Mouse (Mus musculus) spleen, adult 18-20 months (tissue): ENCODE measurements around the gene Phlpp2.

Experiments
- DNase-seq, 2 experiments: peaks; one replicate each; pipeline ENCODE4 v3.0.0; 2022; ENCODE audit warnings: mixed read lengths in 2 of 2

Phlpp2 gene

DNA sequence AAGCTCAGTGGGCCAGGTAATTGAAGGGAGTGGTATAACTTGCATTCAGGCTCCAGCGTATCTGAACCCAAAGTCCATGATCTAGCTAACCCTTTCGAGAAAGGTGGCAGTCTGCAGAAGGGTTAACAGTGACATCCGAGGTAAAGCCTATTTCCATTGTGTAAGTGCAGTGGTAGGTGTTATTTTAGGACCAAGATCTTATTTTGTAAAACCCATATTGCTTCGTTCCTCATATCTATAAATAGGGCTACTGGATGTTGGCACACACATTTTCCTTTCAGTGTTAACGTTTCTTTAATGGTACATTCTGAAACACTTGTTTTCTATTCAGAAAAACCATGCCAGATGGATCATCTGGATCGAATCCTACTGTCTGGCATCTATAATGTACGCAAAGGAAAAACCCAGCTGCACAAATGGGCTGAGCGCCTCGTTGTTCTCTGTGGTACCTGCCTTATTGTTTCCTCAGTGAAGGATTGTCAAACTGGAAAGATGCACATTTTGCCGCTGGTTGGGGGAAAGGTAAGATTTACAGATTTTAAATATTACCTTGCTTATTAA lies 35.6 kb downstream of the Phlpp2 start:
- no peak for DNase-seq

DNA sequence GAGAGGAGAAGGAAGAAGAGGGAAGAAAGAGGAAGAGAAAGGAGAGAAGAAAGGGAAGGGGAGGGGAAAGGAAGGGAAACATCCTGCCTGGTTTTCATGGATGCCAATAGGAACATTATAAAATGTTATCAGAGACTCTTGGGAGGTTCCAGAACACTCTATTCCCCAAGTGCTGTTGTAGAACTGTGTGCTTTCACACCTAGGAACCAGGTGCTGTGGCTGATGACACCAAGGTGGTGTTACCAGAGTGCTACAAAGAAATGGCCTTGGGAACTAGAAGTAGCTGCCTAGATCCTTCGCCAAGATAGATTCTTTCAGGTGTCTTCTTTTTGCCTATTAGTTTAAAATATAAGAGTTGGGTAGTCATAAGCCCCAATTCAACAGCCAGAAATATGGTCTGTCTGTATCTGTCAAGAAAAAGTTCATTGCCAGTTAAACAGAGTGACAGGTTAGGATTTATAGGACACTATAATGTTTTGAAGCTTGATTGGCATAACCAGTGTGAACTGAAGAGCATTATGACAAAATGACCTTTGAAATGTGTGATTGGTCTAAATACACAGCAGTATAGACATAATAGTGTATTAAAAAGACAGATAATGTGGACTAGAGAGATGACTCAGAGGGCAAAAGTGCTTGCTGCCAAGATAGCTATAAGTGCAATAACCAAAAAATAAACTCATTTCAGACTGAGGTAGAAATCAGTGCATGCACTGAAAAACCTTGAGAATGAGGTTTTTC lies 36.8 kb downstream of the Phlpp2 start:
- no peak for DNase-seq

DNA sequence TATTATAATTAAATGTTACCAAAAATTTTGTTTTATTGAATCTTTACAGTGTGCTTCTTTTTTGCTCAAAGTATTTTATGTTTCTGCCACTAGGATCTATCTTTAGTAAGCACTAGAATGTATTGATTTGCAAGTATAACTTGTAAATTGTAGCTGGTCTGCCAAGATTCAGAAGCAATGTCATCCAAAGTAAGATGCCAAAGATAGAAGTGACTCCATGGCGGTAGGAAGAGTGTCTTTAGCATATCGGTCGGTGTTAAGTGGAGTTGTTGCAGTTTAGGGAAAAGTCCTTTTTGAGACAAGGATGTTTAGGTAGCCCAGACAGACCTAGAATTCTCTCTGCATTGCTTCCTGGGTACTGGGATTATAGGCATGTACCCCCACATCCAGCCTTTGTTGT lies 38.6 kb downstream of the Phlpp2 start:
- DNase-seq, result no peak

DNA sequence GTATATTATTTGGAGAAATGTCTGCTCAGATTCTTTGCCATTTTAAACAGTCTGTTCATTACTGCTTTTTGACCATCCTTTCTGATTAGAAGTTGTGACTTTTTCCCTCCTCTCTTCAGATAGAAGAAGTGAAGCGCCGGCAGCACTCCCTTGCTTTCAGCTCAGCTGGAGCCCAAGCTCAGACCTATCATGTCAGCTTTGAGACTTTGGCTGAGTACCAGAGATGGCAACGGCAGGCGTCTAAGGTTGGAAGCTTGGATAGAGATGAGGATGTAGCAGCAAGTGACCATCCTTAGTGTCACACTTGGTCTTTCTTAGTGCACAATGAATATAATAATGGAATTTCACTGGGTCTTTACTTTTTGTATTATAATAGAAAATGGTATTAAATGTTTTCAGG lies 39.0 kb downstream of the Phlpp2 start:
- no peak for DNase-seq

DNA sequence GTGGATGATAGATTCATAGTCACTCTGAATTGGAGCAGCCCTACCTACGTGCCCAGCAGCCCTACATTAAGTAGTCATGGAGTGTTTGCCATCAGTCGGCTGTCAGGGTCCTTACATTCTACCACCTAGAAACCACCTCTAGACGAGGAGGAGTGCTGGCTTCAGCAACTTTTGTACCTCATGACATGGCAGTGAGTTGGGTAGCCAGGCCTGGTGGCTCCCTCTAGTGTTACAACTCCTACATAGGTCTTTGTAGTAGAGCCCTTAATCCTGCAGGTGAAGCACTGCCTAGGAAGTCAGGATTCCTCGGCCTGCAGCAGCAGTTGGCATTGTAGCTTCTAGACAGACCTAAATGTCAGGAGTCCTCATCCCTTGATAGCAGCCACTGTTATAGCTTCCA lies 48.9 kb downstream of the Phlpp2 start:
- DNase-seq, result peak; percentile 21 to 42

DNA sequence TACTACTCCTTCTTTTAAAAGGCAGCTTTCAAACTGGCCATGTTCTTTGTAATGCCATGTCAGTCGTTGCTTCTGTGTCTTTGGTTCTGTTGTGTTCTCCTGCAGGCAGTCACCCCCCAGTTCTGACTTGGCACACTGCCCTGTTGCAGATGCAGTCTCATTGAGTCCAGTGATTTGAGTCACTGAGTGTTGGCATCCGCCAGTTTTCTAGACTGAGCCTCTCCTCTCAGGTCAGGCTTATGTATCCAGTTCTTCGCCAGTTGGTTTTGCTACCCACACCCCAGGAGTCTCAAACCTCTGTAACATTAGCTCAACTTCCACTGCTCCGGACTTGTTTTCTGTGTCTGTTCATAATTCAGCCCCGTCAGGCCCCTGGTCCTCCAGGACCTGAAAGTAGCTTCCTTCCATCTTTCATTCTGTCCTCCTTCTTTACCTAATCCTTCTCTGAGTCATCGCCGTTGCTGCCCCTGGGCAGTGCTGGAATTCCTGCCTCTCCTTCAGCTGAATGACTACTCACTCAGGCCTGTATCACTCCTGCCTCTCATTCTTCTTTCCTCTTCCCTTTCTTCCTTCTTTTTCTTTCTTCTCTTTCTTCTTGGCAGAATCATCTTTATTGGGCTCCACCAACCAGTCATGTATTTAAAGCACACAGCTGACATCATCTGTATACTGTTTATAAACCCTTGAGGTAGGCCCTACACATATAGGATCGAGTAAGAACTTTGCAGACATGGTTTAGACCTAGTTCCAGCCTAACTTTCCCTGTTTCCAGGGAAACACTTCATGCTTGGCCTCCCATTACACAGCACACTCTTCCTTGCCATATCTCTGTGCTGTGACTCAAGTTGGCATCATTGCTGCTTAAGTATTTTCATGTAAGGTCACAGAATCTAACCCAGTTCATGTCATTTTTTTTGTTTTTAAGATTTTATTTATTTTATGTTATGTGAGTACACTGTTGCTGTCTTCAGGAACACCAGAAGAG lies 52.4 kb downstream of the Phlpp2 start:
- DNase-seq, result no peak

DNA sequence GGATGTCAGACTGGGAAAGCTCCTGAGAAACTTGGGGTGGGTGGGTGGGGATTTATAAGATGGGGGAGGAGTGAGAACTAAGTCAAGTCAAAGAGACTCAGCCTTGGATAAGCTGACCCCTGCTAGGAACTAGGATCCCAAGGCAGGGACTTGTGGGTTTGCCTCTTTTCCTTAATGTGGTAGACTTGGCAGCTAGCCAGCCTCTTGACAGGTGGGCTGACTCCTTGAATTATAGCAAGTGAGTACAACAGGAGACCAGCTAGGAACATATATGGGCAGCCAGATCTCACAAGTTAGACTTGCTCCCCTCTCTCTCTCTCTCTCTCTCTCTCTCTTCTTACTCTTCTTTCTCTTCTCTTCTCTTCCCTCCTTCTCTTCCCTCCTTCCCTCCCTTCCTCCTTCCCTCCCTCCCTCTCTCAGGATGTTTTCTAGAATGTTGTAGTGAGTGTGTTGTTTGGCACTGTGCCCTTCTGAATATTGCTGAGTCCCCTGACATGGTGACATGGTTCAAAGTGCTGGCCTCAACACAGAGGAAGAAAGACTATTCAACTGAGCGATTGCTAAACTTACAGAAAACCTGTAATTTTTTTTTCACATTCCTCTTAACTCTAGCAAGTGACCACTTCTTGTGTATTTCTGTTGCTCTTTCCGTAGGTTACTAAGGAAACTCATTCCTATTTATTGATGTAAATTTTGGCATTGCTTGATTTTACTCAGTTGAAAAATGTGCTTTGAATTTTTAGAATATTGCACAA lies 73.4 kb downstream of the Phlpp2 start:
- no peak for DNase-seq

DNA sequence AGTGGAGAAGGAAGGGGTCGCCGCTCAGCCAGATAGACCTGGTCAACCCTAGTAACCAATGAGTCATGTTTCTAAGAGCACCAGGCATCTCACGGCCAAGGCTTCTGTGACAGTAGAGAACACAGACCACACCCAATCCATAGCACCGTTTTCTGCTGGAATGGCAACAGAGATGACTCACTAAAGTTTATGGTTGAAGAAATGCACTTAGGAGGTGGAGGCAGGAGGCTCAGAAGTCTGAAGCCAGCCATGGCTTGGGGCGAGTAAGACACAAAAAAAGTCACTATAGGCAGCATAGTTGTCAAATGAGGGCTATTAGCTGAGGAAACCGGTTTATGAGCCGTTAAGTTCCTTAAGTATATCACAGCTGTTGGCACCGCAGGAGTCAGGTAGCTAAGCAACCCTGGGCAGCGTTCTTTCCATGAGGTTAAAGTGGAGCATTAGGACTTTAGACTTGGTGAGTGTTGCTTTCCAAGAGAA lies 76.9 kb downstream of the Phlpp2 start:
- DNase-seq, result no peak

DNA sequence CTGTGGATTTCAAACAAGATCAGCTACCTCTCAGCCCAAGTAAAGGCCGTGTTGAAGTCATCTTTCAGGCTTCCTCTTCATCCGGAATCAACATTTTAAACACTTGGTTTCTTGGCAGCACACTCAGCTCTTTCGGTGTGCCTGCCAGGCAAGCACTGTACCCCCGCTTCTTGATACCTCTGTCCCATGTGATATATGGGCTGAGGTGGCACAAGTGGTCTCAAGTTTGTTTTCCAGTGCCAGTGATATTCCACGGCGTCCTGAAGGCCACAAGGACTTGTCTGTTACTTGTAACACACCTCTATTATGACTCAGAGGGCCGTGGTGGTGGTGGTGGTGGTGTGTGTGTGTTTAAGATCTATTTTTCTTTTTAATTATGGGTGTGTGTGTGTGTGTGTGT lies 77.4 kb downstream of the Phlpp2 start:
- no peak for DNase-seq

DNA sequence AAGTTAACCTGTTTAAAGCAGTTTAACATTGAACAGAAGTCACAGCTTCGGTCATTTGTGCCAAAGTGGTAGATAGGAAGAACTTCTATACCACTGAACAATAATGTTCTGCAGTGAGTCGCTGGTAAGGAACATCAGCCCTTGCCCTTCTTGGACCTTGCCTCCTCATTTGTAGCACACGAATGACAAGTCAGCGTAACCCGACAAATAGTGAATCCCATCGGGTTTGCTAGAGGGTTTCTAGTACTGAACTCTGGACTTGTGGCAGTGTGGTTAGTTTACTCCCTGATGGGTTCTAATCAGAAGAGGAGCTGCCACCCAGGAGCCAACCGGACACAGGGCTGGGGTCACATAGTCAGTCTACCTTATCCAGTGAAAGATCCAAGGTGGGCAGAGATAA lies 77.9 kb downstream of the Phlpp2 start:
- no peak for DNase-seq

DNA sequence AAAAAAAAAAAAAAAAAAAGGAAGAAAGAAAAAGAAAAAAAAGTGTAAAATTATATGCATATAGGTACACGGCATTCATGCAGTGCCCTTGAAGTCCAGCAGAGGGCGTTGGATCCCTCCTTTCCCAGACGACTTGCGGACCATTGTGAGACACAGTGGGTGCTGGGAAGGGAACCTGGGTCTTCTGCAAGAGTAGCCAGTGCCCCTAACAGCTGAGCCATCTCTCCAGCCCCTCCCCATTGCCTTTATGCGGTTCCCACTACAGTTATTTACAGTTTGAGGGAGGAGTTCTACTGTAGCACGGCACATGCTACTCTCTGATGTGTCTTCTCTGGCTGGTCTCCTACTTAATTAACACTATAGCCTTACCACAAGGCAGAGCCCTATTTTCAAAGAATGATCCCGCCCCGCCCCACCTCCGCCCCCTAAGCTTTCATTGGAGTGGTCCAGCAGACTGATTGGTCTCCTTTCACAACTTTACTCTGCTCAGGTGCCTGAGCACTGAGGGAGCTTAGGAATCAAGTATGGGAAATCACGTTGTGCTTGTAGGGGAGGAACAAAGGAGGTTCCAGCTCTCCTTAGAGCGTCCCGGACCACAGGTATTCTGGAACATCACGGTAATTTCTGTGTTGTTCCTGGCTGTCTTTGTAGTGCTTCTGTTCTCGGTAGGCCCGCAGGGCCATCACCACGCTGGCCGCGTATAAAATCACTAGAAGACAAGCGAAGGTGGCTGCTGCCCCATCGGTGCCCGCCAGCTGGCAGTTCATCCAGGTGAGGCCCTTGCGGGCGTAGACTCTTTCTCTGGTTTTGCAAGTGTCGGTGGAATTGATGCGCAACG lies 79.3 kb downstream of the Phlpp2 start:
- no peak for DNase-seq

DNA sequence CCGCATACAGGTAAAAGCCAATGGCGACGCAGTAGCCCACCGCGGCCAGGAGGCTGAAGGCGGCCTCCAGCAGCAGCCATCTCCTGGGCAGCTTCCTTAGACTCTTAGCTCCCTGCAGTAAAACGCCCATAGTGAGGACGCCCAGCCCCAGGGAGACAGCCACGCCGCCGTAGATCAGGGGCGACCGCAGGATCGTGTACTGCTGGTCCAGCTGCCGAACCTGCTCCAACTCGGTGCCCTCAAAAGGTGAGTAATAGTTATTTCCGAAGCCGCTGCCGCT lies 79.9 kb downstream of the Phlpp2 start:
- no peak for DNase-seq

DNA sequence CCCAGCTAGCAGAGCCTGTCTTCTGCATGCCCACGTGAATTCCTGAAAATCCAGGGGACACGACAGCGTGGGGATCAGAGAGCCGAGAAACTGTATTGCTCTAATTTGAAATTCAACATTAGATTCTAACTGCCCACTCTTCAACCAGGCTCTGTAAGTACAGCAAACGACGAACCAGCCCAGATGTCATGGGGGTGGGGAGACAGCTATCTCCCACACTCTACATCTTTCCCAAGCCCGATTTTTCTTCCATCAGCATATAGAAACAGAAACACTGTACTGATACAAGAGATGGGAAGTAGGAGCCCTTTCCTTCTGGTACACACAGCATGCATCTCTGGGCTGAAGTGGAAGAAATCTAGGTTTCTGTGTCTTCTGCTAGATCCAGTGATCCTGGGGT lies 83.8 kb downstream of the Phlpp2 start:
- no peak for DNase-seq

DNA sequence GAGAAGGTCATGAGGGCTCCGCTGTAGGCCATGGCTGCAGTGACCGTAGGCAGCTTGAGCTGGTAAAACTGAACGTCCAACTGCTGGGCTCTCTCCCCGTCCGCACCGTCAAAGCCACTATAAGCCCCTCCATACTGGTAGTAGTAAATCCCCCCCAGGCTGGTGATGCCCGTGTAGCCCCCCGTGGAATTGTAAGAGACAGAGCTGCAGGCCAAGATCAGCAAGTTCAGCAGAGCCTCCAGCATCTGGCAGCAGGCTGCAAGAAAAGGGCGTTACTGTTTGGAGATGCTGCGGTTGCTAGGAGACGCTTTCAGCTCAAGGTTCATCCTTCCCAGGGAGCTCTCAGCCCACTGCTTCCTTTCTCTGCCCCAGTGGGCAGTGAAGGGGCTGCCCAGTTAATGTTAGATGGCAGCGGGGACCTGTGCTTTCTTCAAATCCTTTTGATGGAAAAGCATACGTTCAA lies 86.2 kb downstream of the Phlpp2 start:
- no peak for DNase-seq

DNA sequence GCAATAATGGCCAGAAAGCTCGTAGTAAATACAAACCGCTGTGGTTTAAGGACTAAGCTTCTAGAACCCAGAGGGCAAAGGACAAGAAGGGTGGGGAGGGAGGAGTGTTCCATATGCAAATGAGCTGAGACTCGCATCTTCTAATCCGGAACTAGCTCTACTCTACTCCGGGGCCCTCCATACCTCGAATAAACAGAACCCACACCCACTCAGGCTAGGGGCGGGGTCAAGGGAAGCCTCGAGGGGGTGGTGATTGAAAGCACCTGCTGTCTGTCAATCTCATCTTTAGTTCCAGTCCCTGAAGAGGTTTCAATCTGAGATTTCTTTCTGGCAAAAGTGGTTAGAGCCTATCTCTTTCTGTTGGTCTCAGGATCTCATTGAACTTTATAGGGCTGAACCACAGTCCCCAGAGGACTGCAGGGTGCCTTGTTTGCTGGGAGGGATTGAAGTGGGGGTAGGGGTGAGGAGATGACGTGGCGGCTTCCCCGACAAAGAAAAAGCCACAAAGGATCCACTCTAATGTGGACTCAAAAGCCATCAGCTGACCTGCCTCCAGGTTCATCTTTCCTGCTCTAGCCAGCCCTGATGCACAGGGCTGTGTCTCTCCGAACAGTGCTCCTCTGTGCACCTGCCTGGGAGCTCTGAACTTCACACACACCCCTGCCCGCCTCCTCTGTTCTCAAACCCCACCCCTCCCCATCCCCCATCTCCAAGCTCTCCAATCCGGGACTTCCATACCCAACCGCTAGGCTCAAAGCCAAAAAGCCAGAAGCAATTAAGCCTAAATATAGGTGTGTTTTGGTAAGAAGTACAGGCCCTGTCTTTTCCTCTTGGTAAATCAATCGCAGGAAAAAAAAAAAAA lies 89.1 kb downstream of the Phlpp2 start:
- DNase-seq, result peak; percentile 31 to 37

DNA sequence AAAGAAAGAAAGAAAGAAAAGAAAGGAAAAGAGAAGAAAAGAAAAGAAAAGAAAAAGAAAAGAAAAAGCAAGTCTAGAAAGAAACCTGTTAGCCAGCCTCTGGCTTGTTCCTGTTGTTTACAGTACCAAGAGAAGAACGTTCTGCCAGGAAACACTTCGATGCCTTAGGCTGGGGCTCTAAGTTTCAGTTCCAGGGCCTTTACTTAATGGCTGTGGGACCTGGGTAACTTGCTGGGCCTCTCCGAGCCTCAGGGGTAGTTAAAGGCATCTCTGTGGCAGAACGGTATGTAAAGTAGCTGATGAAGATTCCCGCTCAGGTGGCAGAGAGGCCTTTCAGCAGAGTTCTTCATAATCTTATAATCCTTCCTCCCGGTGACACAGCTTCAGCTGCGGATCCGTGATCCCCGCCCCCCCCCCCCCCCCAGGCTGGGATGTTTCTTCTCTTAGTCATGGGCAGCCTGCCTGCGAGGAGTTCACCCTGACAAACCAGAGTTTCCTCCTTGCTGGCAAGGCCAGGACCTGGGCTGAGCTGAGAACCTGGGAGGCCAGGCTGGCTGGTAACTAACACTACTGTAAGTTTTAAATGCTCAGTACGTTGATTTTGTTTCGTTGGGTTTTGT lies 89.8 kb downstream of the Phlpp2 start:
- no peak for DNase-seq

DNA sequence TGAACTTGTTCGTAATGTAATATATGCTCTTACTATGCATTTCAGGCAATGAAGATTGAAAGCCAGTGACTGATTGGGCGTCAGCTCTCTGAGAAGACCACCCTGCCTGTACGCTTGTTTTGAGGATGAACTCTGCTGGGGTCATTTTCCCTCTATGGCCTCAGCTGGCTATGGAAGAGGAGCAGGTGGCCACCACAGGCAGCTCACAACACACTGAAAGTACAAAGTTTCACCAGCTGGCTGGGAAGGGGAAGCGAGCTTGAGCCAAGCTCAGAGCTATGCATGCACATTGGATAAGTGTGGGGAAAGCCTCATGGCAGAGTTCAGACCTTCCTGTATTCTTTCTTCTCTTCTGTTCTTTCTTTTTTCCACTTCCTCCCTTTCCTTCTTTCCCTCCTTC lies 90.8 kb downstream of the Phlpp2 start:
- DNase-seq, result no peak

DNA sequence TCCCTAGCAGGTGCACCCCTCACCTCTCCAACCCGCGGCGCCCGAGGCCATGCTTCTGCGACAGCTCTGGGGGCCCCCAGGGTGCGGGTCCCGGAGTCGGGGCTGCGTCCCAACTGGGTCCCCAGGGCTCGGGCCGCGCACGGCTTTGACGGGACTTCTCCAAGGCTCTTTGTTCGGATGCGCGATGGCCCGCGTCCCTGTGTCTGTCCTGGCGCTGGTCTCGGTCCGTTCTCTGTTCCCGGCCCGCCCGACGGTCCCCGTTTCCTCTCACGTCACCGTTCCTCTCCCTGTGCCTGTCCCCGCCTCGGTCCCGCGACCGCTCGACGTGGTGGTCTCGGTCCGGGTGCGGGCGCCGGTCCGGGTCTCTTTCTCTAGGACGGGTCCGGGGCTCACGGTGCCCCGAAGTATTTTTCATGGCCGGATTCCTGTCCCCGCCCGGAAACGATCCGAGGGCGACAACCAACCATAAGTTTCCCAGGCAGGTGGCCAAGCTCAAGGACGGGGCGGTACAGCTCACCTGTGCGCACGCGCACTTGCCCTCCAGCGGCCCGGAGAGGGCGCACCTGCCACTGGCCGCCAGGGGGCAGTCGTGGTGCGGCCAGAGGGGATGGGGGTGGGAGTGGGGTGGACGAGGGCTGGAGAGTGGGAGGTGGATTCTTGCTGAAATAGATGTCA lies 93.5 kb downstream of the Phlpp2 start, which contains the start of gene Marveld3:
Gene Marveld3 (minus strand): TSS at position 511 of the 675 bp plus-strand sequence.
- DNase-seq, result peak; percentile 20 to 29

DNA sequence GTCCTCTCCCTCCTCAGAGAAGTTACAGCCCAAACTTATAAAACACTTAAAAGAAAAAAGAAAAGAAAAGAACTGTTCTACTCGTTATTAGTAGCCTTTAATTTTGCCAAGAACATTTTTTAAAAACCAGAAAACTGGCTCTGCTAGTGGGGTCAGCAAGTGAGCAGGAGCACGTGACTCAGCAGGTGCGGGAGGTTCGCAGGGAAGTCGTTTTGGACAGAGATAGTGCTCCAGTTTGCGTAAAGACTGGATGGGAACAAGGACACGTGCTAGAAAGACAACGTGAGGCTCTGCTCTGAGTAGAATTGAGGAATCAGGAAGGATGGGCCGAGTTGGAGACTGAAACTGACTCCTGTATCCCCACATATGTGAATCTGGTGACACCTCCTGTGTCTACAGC lies 94.6 kb downstream of the Phlpp2 start:
- DNase-seq, result no peak

DNA sequence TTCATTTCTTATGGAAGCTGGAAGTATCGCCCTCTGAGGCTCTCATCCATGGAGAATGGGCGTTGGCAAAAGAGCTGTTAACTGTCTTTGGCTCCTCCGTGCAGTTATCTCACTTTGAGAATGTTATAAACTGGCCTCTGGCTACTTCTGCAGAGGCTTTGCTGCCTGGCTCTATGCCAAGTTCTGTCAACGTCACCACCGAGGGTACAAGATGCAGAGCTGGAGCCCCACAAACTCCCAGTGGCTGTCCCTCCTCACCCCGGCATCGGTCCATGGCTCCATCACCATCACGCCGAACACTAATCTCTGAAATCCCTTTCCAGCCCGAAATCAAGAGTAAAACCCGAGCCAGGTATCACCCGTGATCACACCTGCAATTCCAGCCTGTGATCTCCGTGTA lies 95.1 kb downstream of the Phlpp2 start:
- DNase-seq, result no peak
